12 mouse cellular contexts compared by ENCODE assay signal in the genomic region with DNA sequence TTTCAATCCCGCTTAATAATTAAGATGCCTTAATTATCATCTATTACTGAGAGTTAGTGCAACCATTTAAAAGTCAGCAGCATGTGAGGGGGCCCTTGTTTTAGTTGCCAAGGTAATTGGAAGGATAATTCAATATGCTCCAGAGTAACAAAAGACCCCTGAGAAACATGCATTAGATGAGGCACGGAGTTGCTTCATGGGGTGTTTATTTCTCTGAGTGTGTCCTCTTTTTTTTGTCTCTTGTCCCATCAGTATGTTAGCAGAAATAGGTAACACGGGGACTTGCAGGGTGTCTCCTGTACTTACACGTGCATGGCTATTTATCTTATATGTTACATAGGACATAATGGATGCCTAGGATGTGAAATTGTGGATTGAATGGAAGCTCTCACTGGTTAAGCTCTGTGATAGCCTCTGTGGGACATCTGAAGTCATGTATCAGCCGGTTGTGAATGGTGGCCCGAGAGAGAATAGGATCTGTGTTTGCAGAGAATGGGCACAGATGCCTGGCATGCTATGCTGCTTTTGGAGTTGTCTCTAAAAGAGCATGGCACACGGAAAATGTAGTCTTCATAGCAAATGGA. TPM values are rescaled to one million over a fixed set of nuclear protein-coding genes. Genes with fewer than 3 reads are reported as not detected.
DNase-seq lines count a peak whose midpoint lies in the region; ATAC-seq and TF ChIP-seq lines count a peak whose summit lies in the region.
"Had no signal": no experiment of that assay in that cellular context is flagged by ENCODE, and none has a peak within 500 bp of the region (broad histone marks: within the 10 kb centered on the region; RNA-seq: fewer than 3 reads in every experiment).

No protein-coding gene starts in this region.

- peaks cover 15% of the 10 kb centered on the region for H3K4me1 ChIP-seq in forebrain, postnatal 0 days (ENCODE audit: insufficient read depth)
- H3K4me1 ChIP-seq in midbrain, embryonic 11.5 days (ENCODE audit: control insufficient read depth, insufficient read depth, low read length) = peaks cover 12% of the 10 kb centered on the region; the same call in 1 of the 2 replicates
- H3K4me1 ChIP-seq in liver, embryonic 11.5 days (replicated peaks; ENCODE audit: control insufficient read depth, insufficient read depth, low read length) = no peaks in the 10 kb centered on the region

- H3K9ac ChIP-seq in forebrain, postnatal 0 days = peak overlapping the region; percentile 82
- peak overlapping the region; percentile 54; the same call in 1 of the 2 replicates for H3K9ac ChIP-seq in midbrain, embryonic 11.5 days (ENCODE audit: low read length)
- no peak overlapping the region for H3K9ac ChIP-seq in liver, embryonic 11.5 days (ENCODE audit: low read depth, low read length)

- no peaks in the 10 kb centered on the region for H3K36me3 ChIP-seq in forebrain, postnatal 0 days (ENCODE audit: insufficient read depth)
- H3K36me3 ChIP-seq in midbrain, embryonic 11.5 days (ENCODE audit: control insufficient read depth, insufficient read depth, low read length) = no peaks in the 10 kb centered on the region
- no peaks in the 10 kb centered on the region for H3K36me3 ChIP-seq in liver, embryonic 11.5 days (ENCODE audit: control insufficient read depth, insufficient read depth, low read length)
- H3K36me3 ChIP-seq: G1E had no signal

- DNase-seq in cerebellum, postnatal 25 days = peak; percentile 12 to 21
- DNase-seq in cerebellum, adult 9-10 months = no peak
- peak; percentile 73 for DNase-seq in brain, embryonic 14.5 days (ENCODE audit: low read depth)
- peak; percentile 61 for DNase-seq in forebrain, postnatal 0 days
- peak; percentile 90 for DNase-seq in midbrain, embryonic 11.5 days (ENCODE audit: low spot score, missing footprints)
- DNase-seq in heart, postnatal 10 days = no peak
- DNase-seq in liver, embryonic 11.5 days (ENCODE audit: low spot score) = no peak
- no peak for DNase-seq in kidney, postnatal 25 days
- DNase-seq: cerebellum, adult 11 months; lung, postnatal 10 days had no signal

- TF ChIP-seq POLR2A in brain, embryonic 14.5 days (IDR thresholded peaks at IDR 0.05; ENCODE audit: borderline replicate concordance, extremely low read depth, insufficient read depth, insufficient read length, poor library complexity, severe bottlenecking) = no peak

- H3K27me3 ChIP-seq in forebrain, postnatal 0 days (ENCODE audit: insufficient read depth, low read length) = no peaks in the 10 kb centered on the region
- no peaks in the 10 kb centered on the region for H3K27me3 ChIP-seq in midbrain, embryonic 11.5 days (ENCODE audit: control insufficient read depth, insufficient read depth, low read length)
- no peaks in the 10 kb centered on the region for H3K27me3 ChIP-seq in liver, embryonic 11.5 days (replicated peaks; ENCODE audit: control insufficient read depth, insufficient read depth, low read length)

- H3K4me2 ChIP-seq in forebrain, postnatal 0 days (ENCODE audit: low read depth) = peak overlapping the region; percentile 53
- peak overlapping the region; percentile 46 for H3K4me2 ChIP-seq in midbrain, embryonic 11.5 days
- no peak overlapping the region for H3K4me2 ChIP-seq in liver, embryonic 11.5 days

- no peaks in the 10 kb centered on the region for H3K9me3 ChIP-seq in forebrain, postnatal 0 days (ENCODE audit: low read length)
- no peaks in the 10 kb centered on the region for H3K9me3 ChIP-seq in midbrain, embryonic 11.5 days (ENCODE audit: control insufficient read depth, low read length)
- no peaks in the 10 kb centered on the region for H3K9me3 ChIP-seq in liver, embryonic 11.5 days (ENCODE audit: control insufficient read depth, low read length)

- WGBS in forebrain, postnatal 0 days = 4% methylated on average over 7 of the region's 7 CpGs
- WGBS in midbrain, embryonic 11.5 days = 20% methylated on average over 7 of the region's 7 CpGs
- 80% methylated on average over 7 of the region's 7 CpGs for WGBS in liver, embryonic 11.5 days

- peak overlapping the region; percentile 64 for H3K4me3 ChIP-seq in forebrain, postnatal 0 days (ENCODE audit: low read depth, low read length)
- peak overlapping the region; percentile 31 for H3K4me3 ChIP-seq in midbrain, embryonic 11.5 days (ENCODE audit: low read depth, low read length)
- no peak overlapping the region for H3K4me3 ChIP-seq in liver, embryonic 11.5 days (ENCODE audit: low read depth, low read length)

- intact Hi-C loops in heart, postnatal 10 days (cut with DNase I) = no loop called here

- peak overlapping the region; percentile 84; the same call in 1 of the 2 replicates for H3K27ac ChIP-seq in forebrain, postnatal 0 days (ENCODE audit: low read depth, low read length)
- H3K27ac ChIP-seq in midbrain, embryonic 11.5 days (ENCODE audit: low read depth, low read length) = no peak overlapping the region
- no peak overlapping the region for H3K27ac ChIP-seq in liver, embryonic 11.5 days (ENCODE audit: low read depth, low read length)

- TF ChIP-seq CTCF in brain, embryonic 14.5 days (IDR thresholded peaks at IDR 0.05; ENCODE audit: borderline replicate concordance, extremely low read depth, insufficient read depth, insufficient read length) = no peak
- no peak for TF ChIP-seq CTCF in forebrain, postnatal 0 days (IDR thresholded peaks at IDR 0.05; ENCODE audit: low read depth)

- ATAC-seq in forebrain, postnatal 0 days = peak; percentile 17; the same call in 1 of the 2 replicates
- peak; percentile 19; the same call in 1 of the 2 replicates for ATAC-seq in midbrain, embryonic 11.5 days (ENCODE audit: low FRiP score)
- no peak for ATAC-seq in liver, embryonic 11.5 days (replicated peaks; ENCODE audit: low FRiP score)
- ATAC-seq: intestine, embryonic 16.5 days had no signal

RNA-seq across cellular contexts. Expression of gene Sorbs2, which starts 1.0 kb away (rescaled TPM):
- polyA plus RNA-seq in brain, embryonic 14.5 days (2012; rRNA removed) = 78.0 and 81.7 TPM in 2 replicates
- total RNA-seq in forebrain, postnatal 0 days (2014; rRNA removed) = 66.9 and 88.8 TPM in 2 replicates
- 20.8 and 33.2 TPM in 2 replicates for polyA plus RNA-seq in forebrain, postnatal 0 days (2015; fragmentation: Nextera tagmentation; extraction: Ambion mirVana)
- 71.9 and 79.8 TPM in 2 replicates for polyA plus RNA-seq in midbrain, embryonic 11.5 days (2014; fragmentation: Nextera tagmentation; extraction: Ambion mirVana)
- 100 to 1,000 TPM; 665 to 789 TPM for total RNA-seq in heart, postnatal 10 days (2021)
- polyA plus RNA-seq in liver, embryonic 11.5 days (2014; fragmentation: Nextera tagmentation; extraction: Ambion mirVana) = 5.7 and 6.5 TPM in 2 replicates
- polyA plus RNA-seq: G1E had no signal

Comparison
In these comparisons a context has a peak if more than half of its experiments do, and no peak if none do; other contexts are left out.
1. DNase-seq: peak in cerebellum, postnatal 25 days (2 of 2), brain, embryonic 14.5 days (single experiment), forebrain, postnatal 0 days (single experiment) and midbrain, embryonic 11.5 days (single experiment); none in cerebellum, adult 9-10 months (single experiment), heart, postnatal 10 days (0 of 2), liver, embryonic 11.5 days (single experiment) and kidney, postnatal 25 days (0 of 2).